Mouse (Mus musculus) heart, embryonic 12.5 days (tissue): ENCODE measurements around the gene Ntn4. TPM values are rescaled to one million over a fixed set of nuclear protein-coding genes. Genes with fewer than 3 reads are reported as not detected.

ENCODE experiments used
- ATAC-seq: fragments of 200-750 bp; cut with Nextera tagmentation; 2 replicates; pipeline ENCODE4 v1.8.0; 2017; ENCODE audit warnings: moderate TSS enrichment, moderate library complexity; ENCODE audit not compliant: insufficient number of reproducible peaks, low FRiP score
- H3K27ac ChIP-seq: fragments of 300-500 bp; sonication (generic); 2 replicates; pipeline ENCODE4 v1.5.1; 2016; ENCODE audit warnings: mild to moderate bottlenecking, moderate library complexity; ENCODE audit not compliant: poor library complexity, severe bottlenecking
- H3K27me3 ChIP-seq: fragments of 300-500 bp; sonication (generic); replicated peaks from 2 replicates; pipeline ENCODE4 v1.6.1; 2016; ENCODE audit warnings: mild to moderate bottlenecking, moderate library complexity
- H3K36me3 ChIP-seq: fragments of 300-500 bp; sonication (generic); 2 replicates; pipeline ENCODE4 v1.6.1; 2016; ENCODE audit warnings: mild to moderate bottlenecking, moderate library complexity
- H3K4me1 ChIP-seq: fragments of 300-500 bp; sonication (generic); replicated peaks from 2 replicates; pipeline ENCODE4 v1.6.1; 2016; ENCODE audit warnings: mild to moderate bottlenecking
- H3K4me2 ChIP-seq: fragments of 300-500 bp; sonication (generic); 2 replicates; pipeline ENCODE4 v1.6.1; 2016; ENCODE audit warnings: mild to moderate bottlenecking, moderate library complexity
- H3K4me3 ChIP-seq: fragments of 300-500 bp; sonication (generic); 2 replicates; pipeline ENCODE4 v1.5.1; 2016; ENCODE audit warnings: mild to moderate bottlenecking
- H3K9ac ChIP-seq: fragments of 300-500 bp; sonication (generic); 2 replicates; pipeline ENCODE4 v1.6.1; 2016; ENCODE audit warnings: mild to moderate bottlenecking, moderate library complexity
- H3K9me3 ChIP-seq: fragments of 300-500 bp; sonication (generic); replicated peaks from 2 replicates; pipeline ENCODE4 v1.6.1; 2016; ENCODE audit warnings: mild to moderate bottlenecking, moderate library complexity
- WGBS: fragments of 180-500 bp; shearing (Covaris S2); methylation state at CpG from one replicate; pipeline ENCODE4 v1.1.7; 2016; 5-methylcytosine and 5-hydroxymethylcytosine counted together
- polyA plus RNA-seq: library from polyadenylated mRNA; unstranded; fragments of >200 nt; fragmentation: Nextera tagmentation; extraction: Ambion mirVana; gene quantifications from 2 replicates; pipeline ENCODE4 v1.2.1, GENCODE M21; 2016

Ntn4 gene
- polyA plus RNA-seq, 1 experiment from 2014 or later = 1.3 TPM

GRCm38 (mm10) chr10:93760429-93760828 lies 119.9 kb downstream of the Ntn4 start:
- Histone ChIP-seq H3K36me3 (no peaks in the 10 kb centered on the region), H3K4me2 (no peak overlapping the region), H3K9ac (no peak overlapping the region), H3K9me3 (no peaks in the 10 kb centered on the region), H3K27ac (no peak overlapping the region), H3K4me1 (no peaks in the 10 kb centered on the region; the same call in 1 of the 2 replicates), H3K4me3 (no peak overlapping the region), H3K27me3 (no peaks in the 10 kb centered on the region)
- no peak for ATAC-seq
- WGBS = 87% methylated on average over 5 of the region's 5 CpGs

GRCm38 (mm10) chr10:93763074-93763473 lies 122.6 kb downstream of the Ntn4 start:
- no peaks in the 10 kb centered on the region for H3K4me1 ChIP-seq
- H3K36me3 ChIP-seq = no peaks in the 10 kb centered on the region
- ATAC-seq = no peak
- no peak overlapping the region for H3K9ac ChIP-seq
- H3K27ac ChIP-seq = no peak overlapping the region
- 22% methylated on average over 5 of the region's 5 CpGs for WGBS
- no peaks in the 10 kb centered on the region for H3K27me3 ChIP-seq
- no peak overlapping the region for H3K4me3 ChIP-seq
- H3K4me2 ChIP-seq = no peak overlapping the region
- H3K9me3 ChIP-seq = no peaks in the 10 kb centered on the region

DNA sequence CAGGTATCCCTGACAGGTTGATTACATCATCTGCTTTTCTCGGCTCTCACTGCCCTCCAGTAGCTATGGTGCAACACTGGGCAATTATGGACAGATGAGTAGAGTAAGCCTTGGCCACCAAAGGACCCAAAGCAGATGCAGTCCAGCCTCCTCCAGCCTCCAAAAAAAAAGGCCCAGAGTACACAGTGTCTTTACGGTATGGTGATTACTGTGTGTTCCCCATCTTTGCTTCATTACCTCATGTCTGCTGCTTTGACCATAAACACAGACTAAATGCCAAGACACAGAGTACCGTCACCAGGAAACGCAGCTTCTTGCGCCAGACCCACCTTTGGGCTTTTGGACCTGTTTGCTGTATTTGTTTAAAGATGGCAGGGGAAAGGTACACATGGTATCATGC lies 125.7 kb downstream of the Ntn4 start:
- Histone ChIP-seq H3K27ac (no peak overlapping the region), H3K4me2 (no peak overlapping the region), H3K4me1 (no peaks in the 10 kb centered on the region), H3K9me3 (no peaks in the 10 kb centered on the region), H3K4me3 (no peak overlapping the region), H3K27me3 (no peaks in the 10 kb centered on the region; the same call in 1 of the 2 replicates), H3K9ac (no peak overlapping the region), H3K36me3 (no peaks in the 10 kb centered on the region)
- WGBS = 84% methylated on average over 5 of the region's 5 CpGs
- no peak for ATAC-seq

GRCm38 (mm10) chr10:93767245-93767644 lies 126.8 kb downstream of the Ntn4 start:
- Histone ChIP-seq H3K9ac (no peak overlapping the region), H3K9me3 (no peaks in the 10 kb centered on the region), H3K4me2 (no peak overlapping the region), H3K36me3 (no peaks in the 10 kb centered on the region), H3K4me1 (no peaks in the 10 kb centered on the region), H3K27ac (no peak overlapping the region), H3K4me3 (no peak overlapping the region), H3K27me3 (no peaks in the 10 kb centered on the region; the same call in 1 of the 2 replicates)
- 71% methylated on average over 5 of the region's 5 CpGs for WGBS
- no peak for ATAC-seq

DNA sequence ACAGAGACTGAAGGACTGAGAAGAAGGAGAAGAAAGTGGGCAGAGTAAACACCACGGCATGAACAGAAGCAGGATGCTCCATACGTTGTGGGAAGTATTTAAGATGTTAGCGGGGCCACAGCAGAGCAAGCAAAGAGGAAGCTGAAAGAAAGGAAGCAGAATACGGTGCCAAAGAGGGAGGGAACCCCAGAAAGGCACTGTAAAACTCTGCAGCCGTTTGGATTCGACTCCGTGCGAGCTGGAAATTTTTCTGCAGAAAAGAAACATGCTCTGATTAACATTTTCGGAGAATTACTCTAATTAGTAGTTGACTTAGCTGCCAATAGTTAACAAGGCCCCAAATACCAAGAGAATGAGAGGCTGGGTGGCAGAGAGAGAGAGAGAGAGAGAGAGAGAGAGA lies 127.7 kb downstream of the Ntn4 start:
- H3K4me1 ChIP-seq = no peaks in the 10 kb centered on the region
- no peak for ATAC-seq
- H3K4me3 ChIP-seq = no peak overlapping the region
- H3K27ac ChIP-seq = no peak overlapping the region
- 67% methylated on average over 9 of the region's 9 CpGs for WGBS
- H3K9me3 ChIP-seq = no peaks in the 10 kb centered on the region
- H3K27me3 ChIP-seq = no peaks in the 10 kb centered on the region; the same call in 1 of the 2 replicates
- H3K4me2 ChIP-seq = no peak overlapping the region
- H3K9ac ChIP-seq = no peak overlapping the region
- H3K36me3 ChIP-seq = no peaks in the 10 kb centered on the region

GRCm38 (mm10) chr10:93771931-93772465 lies 131.5 kb downstream of the Ntn4 start:
- no peak for ATAC-seq
- H3K4me3 ChIP-seq = no peak overlapping the region
- 66% methylated on average over 9 of the region's 9 CpGs for WGBS
- H3K9me3 ChIP-seq = no peaks in the 10 kb centered on the region
- no peak overlapping the region for H3K4me2 ChIP-seq
- no peaks in the 10 kb centered on the region for H3K4me1 ChIP-seq
- H3K9ac ChIP-seq = no peak overlapping the region
- peaks cover 11% of the 10 kb centered on the region for H3K27me3 ChIP-seq
- H3K36me3 ChIP-seq = no peaks in the 10 kb centered on the region
- no peak overlapping the region for H3K27ac ChIP-seq

DNA sequence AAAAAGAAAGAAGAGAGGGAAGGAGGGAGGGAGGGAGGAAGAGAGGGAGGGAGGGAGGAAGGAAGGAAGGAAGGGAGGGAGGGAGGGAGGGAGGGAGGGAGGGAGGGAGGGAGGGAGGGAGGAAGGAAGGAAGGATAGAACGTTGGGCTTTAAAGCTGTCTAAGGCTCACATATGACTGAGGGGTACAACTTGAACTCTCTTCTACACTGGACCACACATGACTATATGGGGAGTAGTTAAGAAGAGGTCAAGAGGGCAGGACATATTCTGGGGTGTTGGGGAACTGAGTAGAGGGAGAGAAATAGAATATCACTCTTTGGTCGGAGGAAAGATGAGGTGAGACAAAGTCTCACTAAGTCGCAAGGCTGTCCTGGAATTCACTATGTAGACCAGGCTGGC lies 132.0 kb downstream of the Ntn4 start:
- no peak for ATAC-seq
- H3K9me3 ChIP-seq = no peaks in the 10 kb centered on the region
- no peak overlapping the region for H3K27ac ChIP-seq
- no peaks in the 10 kb centered on the region for H3K36me3 ChIP-seq
- 75% methylated on average over 3 of the region's 3 CpGs for WGBS
- no peak overlapping the region for H3K4me3 ChIP-seq
- H3K4me1 ChIP-seq = no peaks in the 10 kb centered on the region
- H3K9ac ChIP-seq = no peak overlapping the region
- no peak overlapping the region for H3K4me2 ChIP-seq
- peaks cover 11% of the 10 kb centered on the region for H3K27me3 ChIP-seq

- H3K27me3 ChIP-seq = peaks cover 11% of the 10 kb centered on the region
- H3K27ac ChIP-seq = no peak overlapping the region
- no peak overlapping the region for H3K4me3 ChIP-seq
- ATAC-seq = no peak
- 0 out of 2 replicates have a peak, but pooled peaks cover 3% of the 10 kb centered on the region for H3K9me3 ChIP-seq
- WGBS = 38% methylated on average over 5 of the region's 5 CpGs
- no peaks in the 10 kb centered on the region for H3K4me1 ChIP-seq
- H3K4me2 ChIP-seq = no peak overlapping the region
- H3K9ac ChIP-seq = no peak overlapping the region
- no peaks in the 10 kb centered on the region for H3K36me3 ChIP-seq
These were observed 136.3 kb downstream of the Ntn4 start for GRCm38 (mm10) chr10:93776731-93777151.

- H3K27ac ChIP-seq = no peak overlapping the region
- H3K27me3 ChIP-seq = peaks cover 11% of the 10 kb centered on the region
- H3K4me3 ChIP-seq = no peak overlapping the region
- 0 out of 2 replicates have a peak, but pooled peaks cover 3% of the 10 kb centered on the region for H3K9me3 ChIP-seq
- no peak overlapping the region for H3K9ac ChIP-seq
- H3K36me3 ChIP-seq = no peaks in the 10 kb centered on the region
- ATAC-seq = no peak
- no peaks in the 10 kb centered on the region for H3K4me1 ChIP-seq
- no peak overlapping the region for H3K4me2 ChIP-seq
- 46% methylated on average over 7 of the region's 7 CpGs for whole genome bisulfite sequencing
These were observed 136.9 kb downstream of the Ntn4 start for GRCm38 (mm10) chr10:93777372-93777771.

- Histone ChIP-seq H3K4me2 (no peak overlapping the region), H3K36me3 (no peaks in the 10 kb centered on the region), H3K4me1 (no peaks in the 10 kb centered on the region), H3K27ac (no peak overlapping the region), H3K9me3 (0 out of 2 replicates have a peak, but pooled peaks cover 3% of the 10 kb centered on the region), H3K9ac (no peak overlapping the region), H3K4me3 (no peak overlapping the region), H3K27me3 (no peaks in the 10 kb centered on the region)
- no peak for ATAC-seq
- 70% methylated on average over 15 of the region's 15 CpGs for WGBS
These were observed 142.9 kb downstream of the Ntn4 start for GRCm38 (mm10) chr10:93783216-93784013.
